10 mouse cellular contexts compared by ENCODE assay signal in genomic region chrX:106485671-106486070, GRCm38 (mm10). TPM values are rescaled to one million over a fixed set of nuclear protein-coding genes. Genes with fewer than 3 reads are reported as not detected.
DNase-seq lines count a peak whose midpoint lies in the region; ATAC-seq and TF ChIP-seq lines count a peak whose summit lies in the region.
"Had no signal": no experiment of that assay in that cellular context is flagged by ENCODE, and none has a peak within 500 bp of the region (broad histone marks: within the 10 kb centered on the region; RNA-seq: fewer than 3 reads in every experiment).

No protein-coding gene starts in this region.

- H3K27me3 ChIP-seq in kidney, adult 2 months (replicated peaks; ENCODE audit: control insufficient read depth, insufficient read depth, low read length): peaks cover 2% of the 10 kb centered on the region
- H3K27me3 ChIP-seq in hindbrain, embryonic 14.5 days (ENCODE audit: control insufficient read depth, insufficient read depth, low read length): peaks cover 32% of the 10 kb centered on the region
- peaks cover 18% of the 10 kb centered on the region for H3K27me3 ChIP-seq in midbrain, embryonic 13.5 days

- ATAC-seq in hindbrain, embryonic 14.5 days (ENCODE audit: low FRiP score): peak; percentile 40
- ATAC-seq in midbrain, embryonic 13.5 days: peak; percentile 78

- H3K9ac ChIP-seq in hindbrain, embryonic 14.5 days: no peak overlapping the region
- H3K9ac ChIP-seq in midbrain, embryonic 13.5 days (replicated peaks): no peak overlapping the region

- peak overlapping the region; percentile 59 for H3K4me2 ChIP-seq in hindbrain, embryonic 14.5 days (replicated peaks)
- H3K4me2 ChIP-seq in midbrain, embryonic 13.5 days (replicated peaks): peak overlapping the region; percentile 66

- no peak for TF ChIP-seq CTCF in kidney, adult 2 months (conservative IDR thresholded peaks at IDR 0.05; ENCODE audit: insufficient read depth, insufficient read length, low read depth, low read length)
- no peak for TF ChIP-seq CTCF in brain, embryonic 14.5 days (IDR thresholded peaks at IDR 0.05; ENCODE audit: borderline replicate concordance, extremely low read depth, insufficient read depth, insufficient read length)

- H3K27ac ChIP-seq in kidney, adult 2 months (ENCODE audit: insufficient read depth, low read depth, low read length): no peak overlapping the region
- H3K27ac ChIP-seq in hindbrain, embryonic 14.5 days: no peak overlapping the region
- H3K27ac ChIP-seq in midbrain, embryonic 13.5 days: no peak overlapping the region

- no peak for TF ChIP-seq POLR2A in kidney, adult 2 months (IDR thresholded peaks at IDR 0.05; ENCODE audit: low read depth, low read length)
- TF ChIP-seq POLR2A in brain, embryonic 14.5 days (IDR thresholded peaks at IDR 0.05; ENCODE audit: borderline replicate concordance, extremely low read depth, insufficient read depth, insufficient read length, poor library complexity, severe bottlenecking): no peak

- no peaks in the 10 kb centered on the region for H3K36me3 ChIP-seq in kidney, adult 2 months (ENCODE audit: control insufficient read depth, insufficient read depth, low read length)
- H3K36me3 ChIP-seq in hindbrain, embryonic 14.5 days (replicated peaks; ENCODE audit: control insufficient read depth, insufficient read depth): no peaks in the 10 kb centered on the region
- no peaks in the 10 kb centered on the region for H3K36me3 ChIP-seq in midbrain, embryonic 13.5 days
- H3K36me3 ChIP-seq: G1E had no signal

- H3K9me3 ChIP-seq in hindbrain, embryonic 14.5 days (ENCODE audit: control insufficient read depth, low read length): no peaks in the 10 kb centered on the region
- H3K9me3 ChIP-seq in midbrain, embryonic 13.5 days: no peaks in the 10 kb centered on the region
- H3K9me3 ChIP-seq: G1E had no signal

- DNase-seq in kidney, adult 2 months: no peak
- DNase-seq in kidney, postnatal 36 days: no peak
- DNase-seq in brain, embryonic 14.5 days (ENCODE audit: low read depth): peak; percentile 3
- DNase-seq in hindbrain, embryonic 14.5 days (ENCODE audit: low spot score): no peak
- no peak for DNase-seq in thymus, postnatal 0 days (ENCODE audit: low spot score)
- DNase-seq in cerebellum, adult 11-12 months: no peak
- no peak for DNase-seq in left cerebral cortex, postnatal 14 days (ENCODE audit: low spot score in 2 of 2)
- DNase-seq: cerebellum, adult 9-10 months had no signal

- intact Hi-C loops in left cerebral cortex, postnatal 14 days (cut with DNase I): no loop called here

- H3K4me1 ChIP-seq in kidney, adult 2 months (ENCODE audit: control insufficient read depth, insufficient read depth, low read length): no peaks in the 10 kb centered on the region
- no peaks in the 10 kb centered on the region for H3K4me1 ChIP-seq in hindbrain, embryonic 14.5 days (replicated peaks; ENCODE audit: control insufficient read depth, insufficient read depth, low read length)
- H3K4me1 ChIP-seq in midbrain, embryonic 13.5 days (replicated peaks): 0 out of 2 replicates have a peak, but pooled peaks cover 3% of the 10 kb centered on the region

- peak overlapping the region; percentile 33; the same call in 1 of the 2 replicates for H3K4me3 ChIP-seq in kidney, adult 2 months (ENCODE audit: insufficient read depth, low read depth, low read length)
- peak overlapping the region; percentile 31 for H3K4me3 ChIP-seq in hindbrain, embryonic 14.5 days (replicated peaks; ENCODE audit: low read length)
- peak overlapping the region; percentile 42 for H3K4me3 ChIP-seq in midbrain, embryonic 13.5 days (replicated peaks)

- 3% methylated on average over 7 of the region's 13 CpGs for WGBS in kidney, adult 2 months
- 19% methylated on average over 6 of the region's 13 CpGs for WGBS in hindbrain, embryonic 14.5 days
- 28% methylated on average over 11 of the region's 13 CpGs for WGBS in midbrain, embryonic 13.5 days

RNA-seq across cellular contexts. Expression of gene Fndc3c1, which starts 0.5 kb away (rescaled TPM):
- polyA plus RNA-seq in kidney, adult 2 months (2012; rRNA removed): 0.03 TPM in 1 of 2 replicates, not detected in the other
- polyA plus RNA-seq in brain, embryonic 14.5 days (2012; rRNA removed): 0.95 and 1.5 TPM in 2 replicates
- 0.17 and 0.39 TPM in 2 replicates for polyA plus RNA-seq in hindbrain, embryonic 14.5 days (2014; fragmentation: Nextera tagmentation; extraction: Ambion mirVana)
- polyA plus RNA-seq in midbrain, embryonic 13.5 days (2015; fragmentation: Nextera tagmentation; extraction: Ambion mirVana): 2.1 and 3.0 TPM in 2 replicates
- polyA plus RNA-seq in thymus, postnatal 0 days (2015; fragmentation: Nextera tagmentation; extraction: Ambion mirVana): not detected in 2 replicates
- not detected for total RNA-seq in left cerebral cortex, postnatal 14 days (2021)
- total RNA-seq: G1E had no signal
- polyA plus RNA-seq: G1E had no signal
